Mouse (Mus musculus) small intestine, adult 2 months (tissue): ENCODE measurements around the gene Lgals7. TPM values are rescaled to one million over a fixed set of nuclear protein-coding genes. Genes with fewer than 3 reads are reported as not detected.

Experiments used
- H3K27ac ChIP-seq: fragments of 200-500 bp; 2 replicates; pipeline ENCODE4 v1.5.1; 2012; ENCODE audit warnings: low read depth, low read length, control low read depth, inconsistent platforms; ENCODE audit not compliant: insufficient read depth
- H3K27me3 ChIP-seq: fragments of 200-500 bp; 2 replicates; pipeline ENCODE4 v1.6.1; 2012; ENCODE audit warnings: mild to moderate bottlenecking, moderate library complexity, low read length, inconsistent platforms; ENCODE audit not compliant: control insufficient read depth, insufficient read depth
- H3K36me3 ChIP-seq: fragments of 200-500 bp; 2 replicates; pipeline ENCODE4 v1.6.1; 2012; ENCODE audit warnings: mild to moderate bottlenecking, low read length, control low read depth, inconsistent platforms; ENCODE audit not compliant: control insufficient read depth, insufficient read depth
- H3K4me1 ChIP-seq: fragments of 200-500 bp; 2 replicates; pipeline ENCODE4 v1.6.1; 2012; ENCODE audit warnings: low read length, inconsistent platforms, mixed read lengths; ENCODE audit not compliant: control insufficient read depth, insufficient read depth, insufficient read length
- H3K4me3 ChIP-seq: fragments of 200-500 bp; 2 replicates; pipeline ENCODE4 v1.5.1; 2012; ENCODE audit warnings: low read depth, mild to moderate bottlenecking, control low read depth, inconsistent platforms, low read length, moderate library complexity
- CTCF ChIP-seq: fragments of 200-500 bp; IDR thresholded peaks from 2 replicates; pipeline ENCODE4 v1.5.1; 2012; ENCODE audit warnings: low read depth, mild to moderate bottlenecking, control low read depth, inconsistent platforms, low read length, moderate library complexity, mixed read lengths; ENCODE audit not compliant: insufficient replicate concordance, insufficient read length; ENCODE audit errors: extremely low read depth
- POLR2A ChIP-seq: fragments of 200-500 bp; IDR thresholded peaks from 2 replicates; pipeline ENCODE4 v1.6.1; 2012; ENCODE audit warnings: low read depth, mild to moderate bottlenecking, control low read depth, inconsistent platforms, low read length, moderate library complexity
- WGBS: fragments of 180-500 bp; shearing (Covaris S2); methylation state at CpG from one replicate; pipeline ENCODE4 v1.1.7; 2018; 5-methylcytosine and 5-hydroxymethylcytosine counted together
- polyA plus RNA-seq: library from polyadenylated mRNA; depleted of rRNA; stranded (reverse); fragments of >200 nt; gene quantifications from 2 replicates; pipeline ENCODE4 v1.2.3, GENCODE M21; 2012

The Lgals7 gene
- polyA plus RNA-seq, 1 experiment = not detected

- TF ChIP-seq CTCF (no peak), POLR2A (no peak; the same call in 1 of the 2 replicates)
- Histone ChIP-seq H3K4me1 (peaks cover 23% of the 10 kb centered on the region), H3K27ac (peak overlapping the region; percentile 99), H3K36me3 (peaks cover 26% of the 10 kb centered on the region), H3K4me3 (peak overlapping the region; percentile 47), H3K27me3 (no peaks in the 10 kb centered on the region)
- WGBS = 35% methylated on average over 17 of the region's 17 CpGs
Observed at GRCm38 (mm10) chr7:28831411-28832125, 32.1 kb upstream of the Lgals7 start.

- H3K4me3 ChIP-seq = peak overlapping the region; percentile 47
- peaks cover 22% of the 10 kb centered on the region for H3K4me1 ChIP-seq
- WGBS = 19% methylated on average over 6 of the region's 6 CpGs
- no peaks in the 10 kb centered on the region for H3K27me3 ChIP-seq
- H3K36me3 ChIP-seq = peaks cover 32% of the 10 kb centered on the region
- TF ChIP-seq POLR2A = peak; percentile 74
- TF ChIP-seq CTCF = no peak
- H3K27ac ChIP-seq = peak overlapping the region; percentile 99
Observed at GRCm38 (mm10) chr7:28832137-28832536, 31.5 kb upstream of the Lgals7 start.

- peak within 1 kb of the TSS; percentile 99 for H3K27ac ChIP-seq
- no peak for TF ChIP-seq CTCF
- peak; percentile 92 for TF ChIP-seq POLR2A
- peaks cover 39% of the 10 kb centered on the region for H3K36me3 ChIP-seq
- 32% methylated on average over 6 of the region's 6 CpGs for WGBS
- H3K4me1 ChIP-seq = peaks cover 22% of the 10 kb centered on the region
- peak within 1 kb of the TSS; percentile 75 for H3K4me3 ChIP-seq
- H3K27me3 ChIP-seq = no peaks in the 10 kb centered on the region
Observed at GRCm38 (mm10) chr7:28833723-28834347, 29.8 kb upstream of the Lgals7 start, which contains the start of gene Lgals4. Gene Lgals4, plus strand, starts transcription at chr7:28833854.

- H3K36me3 ChIP-seq = peaks cover 51% of the 10 kb centered on the region
- H3K4me1 ChIP-seq = peaks cover 15% of the 10 kb centered on the region
- no peak for TF ChIP-seq POLR2A
- TF ChIP-seq CTCF = no peak
- no peaks in the 10 kb centered on the region for H3K27me3 ChIP-seq
- peak overlapping the region; percentile 60 for H3K4me3 ChIP-seq
- WGBS = 40% methylated on average over 5 of the region's 5 CpGs
- H3K27ac ChIP-seq = peak overlapping the region; percentile 96
Observed at GRCm38 (mm10) chr7:28836936-28837335, 26.7 kb upstream of the Lgals7 start.

GRCm38 (mm10) chr7:28838331-28838730, 25.3 kb upstream of the Lgals7 start:
- peaks cover 51% of the 10 kb centered on the region for H3K36me3 ChIP-seq
- TF ChIP-seq POLR2A = no peak
- TF ChIP-seq CTCF = no peak
- peaks cover 16% of the 10 kb centered on the region for H3K4me1 ChIP-seq
- 30% methylated on average over 9 of the region's 9 CpGs for WGBS
- H3K27ac ChIP-seq = peak overlapping the region; percentile 97
- H3K4me3 ChIP-seq = peak overlapping the region; percentile 39
- H3K27me3 ChIP-seq = no peaks in the 10 kb centered on the region

- Histone ChIP-seq H3K27ac (no peak overlapping the region), H3K36me3 (no peaks in the 10 kb centered on the region), H3K27me3 (no peaks in the 10 kb centered on the region), H3K4me3 (no peak overlapping the region), H3K4me1 (peaks cover 20% of the 10 kb centered on the region; the same call in 1 of the 2 replicates)
- no peak for TF ChIP-seq CTCF
- no peak for TF ChIP-seq POLR2A
- 88% methylated on average over 1 of the region's 1 CpGs for WGBS
Observed at GRCm38 (mm10) chr7:28847273-28847672, 16.4 kb upstream of the Lgals7 start.

- Histone ChIP-seq H3K27ac (peak overlapping the region; percentile 80), H3K4me3 (no peak overlapping the region), H3K27me3 (no peaks in the 10 kb centered on the region), H3K36me3 (no peaks in the 10 kb centered on the region), H3K4me1 (peaks cover 20% of the 10 kb centered on the region; the same call in 1 of the 2 replicates)
- WGBS = 17% methylated on average over 1 of the region's 1 CpGs
- no peak for TF ChIP-seq POLR2A
- TF ChIP-seq CTCF = no peak
Observed at GRCm38 (mm10) chr7:28849700-28850236, 13.9 kb upstream of the Lgals7 start.
